Mouse (Mus musculus) liver, postnatal 0 days (tissue): ENCODE measurements around the gene Cacng4.

Experiments used
- CTCF ChIP-seq: sonication (generic); IDR thresholded peaks from 2 replicates; pipeline ENCODE4 v1.5.1; 2016; ENCODE audit warnings: antibody characterized with exemption, low read depth
- EP300 ChIP-seq: IDR thresholded peaks from 2 replicates; pipeline ENCODE4 v1.6.1; 2016; ENCODE audit warnings: antibody characterized with exemption, low read depth, mild to moderate bottlenecking

GRCm38 (mm10) chr11:107793200-107794102 lies 906 bp downstream of the Cacng4 start:
- TF ChIP-seq EP300 (no peak), CTCF (no peak)
